Mouse (Mus musculus): Measurements from ENCODE around the gene Hddc2. TPM values are rescaled to one million over a fixed set of nuclear protein-coding genes. Genes with fewer than 3 reads are reported as not detected.

The Hddc2 gene
- 85.9 and 88.8 TPM in 2 replicates for polyA plus RNA-seq (2016; fragmentation: Nextera tagmentation; extraction: Ambion mirVana)

- peaks cover 19% of the 10 kb centered on the region for H3K36me3 ChIP-seq
- H3K9me3 ChIP-seq: no peaks in the 10 kb centered on the region
- H3K27ac ChIP-seq: peak within 1 kb of the TSS; percentile 94
- H3K4me1 ChIP-seq (replicated peaks): peaks cover 6% of the 10 kb centered on the region
- H3K4me2 ChIP-seq: peak within 1 kb of the TSS; percentile 63
- H3K9ac ChIP-seq (replicated peaks): peak within 1 kb of the TSS; percentile 77
- peak within 1 kb of the TSS; percentile 62 for H3K4me3 ChIP-seq (replicated peaks)
- H3K27me3 ChIP-seq: no peaks in the 10 kb centered on the region
- ATAC-seq (ENCODE audit: insufficient number of reproducible peaks, insufficient read depth, low FRiP score, low TSS enrichment, low read depth): peak; percentile 94
- WGBS: 3% methylated on average over 43 of the region's 44 CpGs
These were observed at the start of gene Hddc2 for GRCm38 (mm10) chr10:31312865-31313848. Gene Hddc2 (plus strand): TSS chr10:31313383.

- ATAC-seq (ENCODE audit: insufficient number of reproducible peaks, insufficient read depth, low FRiP score, low TSS enrichment, low read depth): no peak
These were observed 40.4 kb upstream of the Hddc2 start for GRCm38 (mm10) chr10:31272738-31273137.

GRCm38 (mm10) chr10:31273171-31273570 is 40.0 kb upstream of the Hddc2 start:
- Histone ChIP-seq H3K9ac (replicated peaks) (no peak overlapping the region), H3K4me3 (replicated peaks) (no peak overlapping the region), H3K9me3 (no peaks in the 10 kb centered on the region), H3K4me2 (no peak overlapping the region), H3K4me1 (replicated peaks) (no peaks in the 10 kb centered on the region), H3K27ac (no peak overlapping the region), H3K36me3 (no peaks in the 10 kb centered on the region), H3K27me3 (no peaks in the 10 kb centered on the region)
- WGBS: 79% methylated on average over 1 of the region's 1 CpGs
- no peak for ATAC-seq (ENCODE audit: insufficient number of reproducible peaks, insufficient read depth, low FRiP score, low TSS enrichment, low read depth)

More at GRCm38 (mm10) chr10:31272738-31273137, 40.4 kb upstream of the Hddc2 start:
- Histone ChIP-seq H3K27me3 (no peaks in the 10 kb centered on the region), H3K36me3 (no peaks in the 10 kb centered on the region), H3K9me3 (no peaks in the 10 kb centered on the region), H3K4me3 (replicated peaks) (no peak overlapping the region), H3K27ac (no peak overlapping the region), H3K9ac (replicated peaks) (no peak overlapping the region), H3K4me1 (replicated peaks) (no peaks in the 10 kb centered on the region), H3K4me2 (no peak overlapping the region)
- 71% methylated on average over 2 of the region's 2 CpGs for WGBS

- no peaks in the 10 kb centered on the region for H3K4me1 ChIP-seq (replicated peaks)
- no peaks in the 10 kb centered on the region for H3K36me3 ChIP-seq
- no peak overlapping the region for H3K9ac ChIP-seq (replicated peaks)
- H3K27ac ChIP-seq: no peak overlapping the region
- H3K4me3 ChIP-seq (replicated peaks): no peak overlapping the region
- no peak overlapping the region for H3K4me2 ChIP-seq
- no peak for ATAC-seq (ENCODE audit: insufficient number of reproducible peaks, insufficient read depth, low FRiP score, low TSS enrichment, low read depth)
- no peaks in the 10 kb centered on the region for H3K27me3 ChIP-seq
- H3K9me3 ChIP-seq: no peaks in the 10 kb centered on the region
These were observed 25.4 kb upstream of the Hddc2 start for GRCm38 (mm10) chr10:31287787-31288186.

GRCm38 (mm10) chr10:31288697-31289390 is 24.3 kb upstream of the Hddc2 start:
- no peak overlapping the region for H3K4me3 ChIP-seq (replicated peaks)
- H3K9me3 ChIP-seq: no peaks in the 10 kb centered on the region
- 84% methylated on average over 4 of the region's 4 CpGs for WGBS
- H3K27ac ChIP-seq: no peak overlapping the region
- no peaks in the 10 kb centered on the region for H3K4me1 ChIP-seq (replicated peaks)
- H3K27me3 ChIP-seq: no peaks in the 10 kb centered on the region
- no peak overlapping the region for H3K4me2 ChIP-seq
- no peaks in the 10 kb centered on the region for H3K36me3 ChIP-seq
- no peak overlapping the region for H3K9ac ChIP-seq (replicated peaks)
- no peak for ATAC-seq (ENCODE audit: insufficient number of reproducible peaks, insufficient read depth, low FRiP score, low TSS enrichment, low read depth)

GRCm38 (mm10) chr10:31295705-31296104 is 17.5 kb upstream of the Hddc2 start:
- 68% methylated on average over 5 of the region's 5 CpGs for WGBS
- ATAC-seq (ENCODE audit: insufficient number of reproducible peaks, insufficient read depth, low FRiP score, low TSS enrichment, low read depth): no peak
- H3K36me3 ChIP-seq: no peaks in the 10 kb centered on the region
- no peak overlapping the region for H3K4me2 ChIP-seq
- H3K27me3 ChIP-seq: no peaks in the 10 kb centered on the region
- no peak overlapping the region for H3K9ac ChIP-seq (replicated peaks)
- no peak overlapping the region for H3K4me3 ChIP-seq (replicated peaks)
- H3K4me1 ChIP-seq (replicated peaks): peaks cover 13% of the 10 kb centered on the region
- H3K9me3 ChIP-seq: no peaks in the 10 kb centered on the region
- H3K27ac ChIP-seq: no peak overlapping the region

GRCm38 (mm10) chr10:31296458-31296857 is 16.7 kb upstream of the Hddc2 start:
- Histone ChIP-seq H3K27me3 (no peaks in the 10 kb centered on the region), H3K27ac (no peak overlapping the region), H3K4me2 (no peak overlapping the region), H3K4me3 (replicated peaks) (no peak overlapping the region), H3K9ac (replicated peaks) (no peak overlapping the region), H3K36me3 (no peaks in the 10 kb centered on the region), H3K9me3 (no peaks in the 10 kb centered on the region), H3K4me1 (replicated peaks) (peaks cover 17% of the 10 kb centered on the region)
- 64% methylated on average over 1 of the region's 1 CpGs for WGBS
- ATAC-seq (ENCODE audit: insufficient number of reproducible peaks, insufficient read depth, low FRiP score, low TSS enrichment, low read depth): no peak

GRCm38 (mm10) chr10:31297106-31297505 is 16.1 kb upstream of the Hddc2 start:
- Histone ChIP-seq H3K4me1 (replicated peaks) (peaks cover 17% of the 10 kb centered on the region), H3K4me3 (replicated peaks) (no peak overlapping the region), H3K27ac (no peak overlapping the region), H3K27me3 (no peaks in the 10 kb centered on the region), H3K9ac (replicated peaks) (no peak overlapping the region), H3K9me3 (no peaks in the 10 kb centered on the region), H3K36me3 (no peaks in the 10 kb centered on the region), H3K4me2 (no peak overlapping the region)
- 55% methylated on average over 4 of the region's 4 CpGs for WGBS
- ATAC-seq (ENCODE audit: insufficient number of reproducible peaks, insufficient read depth, low FRiP score, low TSS enrichment, low read depth): no peak

GRCm38 (mm10) chr10:31298263-31298662 is 14.9 kb upstream of the Hddc2 start:
- no peak for ATAC-seq (ENCODE audit: insufficient number of reproducible peaks, insufficient read depth, low FRiP score, low TSS enrichment, low read depth)
- Histone ChIP-seq H3K9ac (replicated peaks) (no peak overlapping the region), H3K36me3 (no peaks in the 10 kb centered on the region)

GRCm38 (mm10) chr10:31298921-31299574 is 14.1 kb upstream of the Hddc2 start:
- 0 out of 2 replicates have a peak, but pooled peaks cover under 1% of the 10 kb centered on the region for H3K27me3 ChIP-seq
- H3K9ac ChIP-seq (replicated peaks): no peak overlapping the region
- H3K36me3 ChIP-seq: no peaks in the 10 kb centered on the region
- no peak overlapping the region for H3K27ac ChIP-seq
- H3K9me3 ChIP-seq: no peaks in the 10 kb centered on the region
- H3K4me1 ChIP-seq (replicated peaks): peaks cover 17% of the 10 kb centered on the region
- H3K4me3 ChIP-seq (replicated peaks): no peak overlapping the region
- WGBS: 40% methylated on average over 6 of the region's 6 CpGs
- no peak overlapping the region for H3K4me2 ChIP-seq
- ATAC-seq (ENCODE audit: insufficient number of reproducible peaks, insufficient read depth, low FRiP score, low TSS enrichment, low read depth): 0 out of 2 replicates have a peak, but pooled peaks have one; percentile 35

More at GRCm38 (mm10) chr10:31298263-31298662, 14.9 kb upstream of the Hddc2 start:
- Histone ChIP-seq H3K4me1 (replicated peaks) (peaks cover 17% of the 10 kb centered on the region), H3K27ac (no peak overlapping the region), H3K9me3 (no peaks in the 10 kb centered on the region), H3K4me2 (no peak overlapping the region), H3K4me3 (replicated peaks) (no peak overlapping the region), H3K27me3 (no peaks in the 10 kb centered on the region)
- WGBS: 60% methylated on average over 2 of the region's 2 CpGs

GRCm38 (mm10) chr10:31300292-31300691 is 12.9 kb upstream of the Hddc2 start:
- Histone ChIP-seq H3K9ac (replicated peaks) (no peak overlapping the region), H3K9me3 (no peaks in the 10 kb centered on the region), H3K27me3 (0 out of 2 replicates have a peak, but pooled peaks cover 4% of the 10 kb centered on the region), H3K4me1 (replicated peaks) (peaks cover 17% of the 10 kb centered on the region), H3K4me3 (replicated peaks) (no peak overlapping the region), H3K36me3 (no peaks in the 10 kb centered on the region), H3K4me2 (no peak overlapping the region), H3K27ac (no peak overlapping the region)
- 24% methylated on average over 1 of the region's 1 CpGs for WGBS
- peak; percentile 75 for ATAC-seq (ENCODE audit: insufficient number of reproducible peaks, insufficient read depth, low FRiP score, low TSS enrichment, low read depth)
